Mouse (Mus musculus): ENCODE results near the gene Lrfn3. TPM values are rescaled to one million over a fixed set of nuclear protein-coding genes. Genes with fewer than 3 reads are reported as not detected.

Gene Lrfn3
- polyA plus RNA-seq, 1 experiment: not detected

DNA sequence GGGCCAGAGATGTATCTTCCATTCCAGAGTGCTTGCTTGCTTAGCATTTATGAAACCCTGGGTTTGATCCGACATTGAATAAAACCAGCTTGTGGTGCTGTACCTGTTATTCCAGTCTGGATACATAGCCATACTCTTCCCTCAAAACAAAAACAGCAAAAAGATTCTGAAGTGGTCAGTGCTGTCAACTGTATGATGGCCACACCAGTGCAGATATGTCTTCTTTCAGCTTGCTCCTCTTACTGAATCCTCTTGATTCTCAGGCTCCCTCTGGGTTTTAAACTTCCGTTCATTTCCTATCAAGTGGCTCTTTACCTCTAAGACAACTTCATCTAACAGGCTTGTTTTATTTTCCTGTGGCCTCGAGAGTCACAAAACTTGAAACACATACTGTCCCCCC is 38.8 kb downstream of the Lrfn3 start, which contains the start of gene Sdhaf1:
Sdhaf1 (minus strand) TSS at position 101 of the 400 bp plus-strand sequence.
- 77% methylated on average over 3 of the region's 3 CpGs for WGBS
- Histone ChIP-seq H3K4me3 (ENCODE audit: insufficient read depth, low read depth, low read length) (no peak within 1 kb of the TSS), H3K4me1 (ENCODE audit: control insufficient read depth, insufficient read depth, low read length) (peaks cover 8% of the 10 kb centered on the region), H3K27ac (ENCODE audit: insufficient read depth, low read depth, low read length) (no peak within 1 kb of the TSS)
- TF ChIP-seq POLR2A (IDR thresholded peaks at IDR 0.05; ENCODE audit: insufficient read depth, low read depth, low read length) (no peak), CTCF (IDR thresholded peaks at IDR 0.05; ENCODE audit: insufficient read depth, low read depth, low read length) (no peak)

DNA sequence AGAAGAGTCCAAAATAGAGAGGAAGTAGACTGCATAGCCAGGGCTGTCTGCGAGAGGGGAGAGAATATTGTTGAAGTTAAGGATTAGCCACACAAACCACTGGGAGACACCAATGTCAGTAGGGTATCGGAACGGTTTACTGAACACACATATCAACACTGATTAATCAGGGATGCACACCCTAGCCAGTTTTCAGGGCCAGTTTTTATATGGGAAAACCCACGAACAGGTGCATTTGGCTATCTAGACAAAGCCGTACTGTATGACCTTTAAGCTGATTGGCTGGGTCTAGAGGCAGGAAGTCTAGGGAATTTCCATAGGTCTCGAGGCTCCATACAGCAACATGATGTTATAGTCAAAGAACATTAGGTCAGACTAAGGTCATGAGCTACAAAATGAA is 39.7 kb downstream of the Lrfn3 start:
- H3K4me3 ChIP-seq (ENCODE audit: insufficient read depth, low read depth, low read length): peak overlapping the region; percentile 39; the same call in 1 of the 2 replicates
- H3K27ac ChIP-seq (ENCODE audit: insufficient read depth, low read depth, low read length): no peak overlapping the region
- no peak for TF ChIP-seq CTCF (IDR thresholded peaks at IDR 0.05; ENCODE audit: insufficient read depth, low read depth, low read length)
- no peak for TF ChIP-seq POLR2A (IDR thresholded peaks at IDR 0.05; ENCODE audit: insufficient read depth, low read depth, low read length)
- H3K4me1 ChIP-seq (ENCODE audit: control insufficient read depth, insufficient read depth, low read length): peaks cover 8% of the 10 kb centered on the region
- WGBS: 34% methylated on average over 6 of the region's 6 CpGs

DNA sequence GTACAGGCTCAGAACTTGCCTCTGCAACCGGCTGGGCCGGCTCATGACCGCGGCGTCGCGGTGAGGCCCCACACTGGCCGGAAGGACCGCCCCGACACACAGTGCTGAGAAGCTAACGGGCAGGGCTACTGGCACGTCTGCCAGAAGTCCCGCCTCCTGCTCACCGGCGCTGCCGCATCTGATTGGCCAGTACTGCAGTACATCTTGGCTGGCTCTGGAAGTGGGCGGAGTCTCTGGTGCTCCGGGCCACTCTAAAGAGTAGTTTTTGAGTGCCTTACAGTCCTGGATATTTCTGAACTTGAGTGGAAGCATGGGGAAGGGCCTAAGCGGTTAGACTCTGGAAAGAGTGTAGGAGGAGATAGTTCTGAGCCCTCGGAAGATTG is 40.3 kb downstream of the Lrfn3 start:
- peak; percentile 92 for TF ChIP-seq POLR2A (IDR thresholded peaks at IDR 0.05; ENCODE audit: insufficient read depth, low read depth, low read length)
- TF ChIP-seq CTCF (IDR thresholded peaks at IDR 0.05; ENCODE audit: insufficient read depth, low read depth, low read length): no peak
- Histone ChIP-seq H3K4me1 (ENCODE audit: control insufficient read depth, insufficient read depth, low read length) (peaks cover 7% of the 10 kb centered on the region), H3K4me3 (ENCODE audit: insufficient read depth, low read depth, low read length) (peak overlapping the region; percentile 94), H3K27ac (ENCODE audit: insufficient read depth, low read depth, low read length) (peak overlapping the region; percentile 77)
- 0% methylated on average over 20 of the region's 20 CpGs for WGBS

DNA sequence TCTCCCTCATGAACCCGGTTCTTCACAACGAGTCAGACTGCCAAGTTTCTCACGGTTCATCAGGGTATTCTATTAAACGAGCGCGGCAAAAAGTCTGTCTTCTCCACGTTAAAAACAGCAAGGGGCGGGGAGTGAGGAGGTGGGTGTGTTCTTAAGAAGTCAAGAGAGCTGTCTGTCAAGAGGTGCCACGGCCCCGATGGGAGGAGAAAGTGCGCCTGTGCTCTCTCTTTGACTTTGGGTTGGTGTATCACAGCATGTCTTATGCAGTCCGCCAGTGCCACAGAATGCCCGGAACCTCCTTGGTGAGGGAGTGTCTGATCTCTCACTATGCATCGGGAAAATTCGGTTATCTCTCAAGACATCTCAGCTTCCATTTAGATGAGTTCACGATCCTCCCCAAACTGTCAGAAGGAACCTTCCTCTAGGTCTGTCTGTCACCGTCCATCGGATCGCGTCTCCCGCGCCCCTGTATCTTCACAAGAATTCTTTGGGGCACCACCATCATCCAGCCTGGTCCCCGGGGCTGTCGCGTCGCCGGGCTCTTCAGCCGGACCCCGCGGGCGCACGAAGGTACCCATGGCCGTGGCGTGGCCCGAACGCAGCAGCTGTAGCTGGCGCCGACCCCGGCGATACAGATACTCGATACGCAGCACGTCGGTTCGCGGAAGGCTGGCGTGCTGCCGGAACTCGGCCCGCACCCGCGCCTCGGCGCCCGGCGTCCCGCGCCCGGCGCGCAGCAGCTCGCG is 40.9 kb downstream of the Lrfn3 start, which contains the start of gene E130208F15Rik:
E130208F15Rik (plus strand) TSS at position 202 of the 746 bp plus-strand sequence.
- TF ChIP-seq CTCF (IDR thresholded peaks at IDR 0.05; ENCODE audit: insufficient read depth, low read depth, low read length) (no peak), POLR2A (IDR thresholded peaks at IDR 0.05; ENCODE audit: insufficient read depth, low read depth, low read length) (no peak)
- Histone ChIP-seq H3K4me1 (ENCODE audit: control insufficient read depth, insufficient read depth, low read length) (peaks cover 4% of the 10 kb centered on the region; the same call in 1 of the 2 replicates), H3K4me3 (ENCODE audit: insufficient read depth, low read depth, low read length) (peak within 1 kb of the TSS; percentile 94), H3K27ac (ENCODE audit: insufficient read depth, low read depth, low read length) (peak within 1 kb of the TSS; percentile 77)
- WGBS: under 1% methylated on average over 63 of the region's 63 CpGs

DNA sequence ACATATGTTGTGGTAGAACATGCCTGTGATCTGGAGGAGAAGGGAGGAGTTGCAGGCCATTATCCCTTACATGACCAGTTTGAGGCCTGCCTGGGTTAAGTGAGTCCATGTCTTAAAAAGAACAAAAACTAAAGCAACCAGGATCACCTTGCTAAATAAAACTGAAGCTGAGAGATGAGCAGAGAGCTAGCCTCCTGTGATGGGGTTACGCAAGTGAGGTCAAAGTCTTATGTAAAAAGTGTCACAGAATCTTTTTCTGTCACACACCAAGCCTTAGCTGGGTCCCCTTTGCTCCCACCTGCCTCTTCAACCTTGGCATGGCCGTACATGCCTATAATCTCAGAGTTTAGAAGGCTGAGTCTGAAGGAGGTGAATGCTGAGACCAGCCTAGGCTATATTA is 41.6 kb downstream of the Lrfn3 start:
- WGBS: 82% methylated on average over 2 of the region's 2 CpGs
- no peak overlapping the region for H3K27ac ChIP-seq (ENCODE audit: insufficient read depth, low read depth, low read length)
- H3K4me1 ChIP-seq (ENCODE audit: control insufficient read depth, insufficient read depth, low read length): peaks cover 4% of the 10 kb centered on the region; the same call in 1 of the 2 replicates
- no peak overlapping the region for H3K4me3 ChIP-seq (ENCODE audit: insufficient read depth, low read depth, low read length)
- TF ChIP-seq POLR2A (IDR thresholded peaks at IDR 0.05; ENCODE audit: insufficient read depth, low read depth, low read length) (no peak), CTCF (IDR thresholded peaks at IDR 0.05; ENCODE audit: insufficient read depth, low read depth, low read length) (no peak)

DNA sequence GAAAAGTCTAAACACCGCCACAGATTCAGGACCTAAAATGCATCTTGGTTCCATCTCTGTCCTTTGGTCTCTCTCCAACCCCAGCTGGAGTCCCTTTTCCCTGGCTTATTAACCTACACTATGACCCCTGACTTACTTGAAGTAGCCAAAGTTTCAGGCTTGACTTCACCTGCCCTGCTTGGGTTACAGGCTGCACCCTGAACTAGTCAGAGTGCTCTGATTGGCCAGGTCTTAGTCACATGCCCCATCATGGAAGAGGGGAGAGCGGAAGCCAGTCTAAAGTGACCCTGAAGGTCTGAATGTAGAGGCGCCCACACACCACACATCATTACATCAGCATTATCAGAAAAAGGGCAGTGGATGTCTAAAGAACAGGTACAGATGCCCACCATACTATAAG is 44.4 kb downstream of the Lrfn3 start:
- Histone ChIP-seq H3K4me1 (ENCODE audit: control insufficient read depth, insufficient read depth, low read length) (peaks cover 4% of the 10 kb centered on the region; the same call in 1 of the 2 replicates), H3K4me3 (ENCODE audit: insufficient read depth, low read depth, low read length) (no peak overlapping the region), H3K27ac (ENCODE audit: insufficient read depth, low read depth, low read length) (no peak overlapping the region)
- TF ChIP-seq CTCF (IDR thresholded peaks at IDR 0.05; ENCODE audit: insufficient read depth, low read depth, low read length) (no peak), POLR2A (IDR thresholded peaks at IDR 0.05; ENCODE audit: insufficient read depth, low read depth, low read length) (no peak)
- WGBS: 95% methylated on average over 3 of the region's 3 CpGs

DNA sequence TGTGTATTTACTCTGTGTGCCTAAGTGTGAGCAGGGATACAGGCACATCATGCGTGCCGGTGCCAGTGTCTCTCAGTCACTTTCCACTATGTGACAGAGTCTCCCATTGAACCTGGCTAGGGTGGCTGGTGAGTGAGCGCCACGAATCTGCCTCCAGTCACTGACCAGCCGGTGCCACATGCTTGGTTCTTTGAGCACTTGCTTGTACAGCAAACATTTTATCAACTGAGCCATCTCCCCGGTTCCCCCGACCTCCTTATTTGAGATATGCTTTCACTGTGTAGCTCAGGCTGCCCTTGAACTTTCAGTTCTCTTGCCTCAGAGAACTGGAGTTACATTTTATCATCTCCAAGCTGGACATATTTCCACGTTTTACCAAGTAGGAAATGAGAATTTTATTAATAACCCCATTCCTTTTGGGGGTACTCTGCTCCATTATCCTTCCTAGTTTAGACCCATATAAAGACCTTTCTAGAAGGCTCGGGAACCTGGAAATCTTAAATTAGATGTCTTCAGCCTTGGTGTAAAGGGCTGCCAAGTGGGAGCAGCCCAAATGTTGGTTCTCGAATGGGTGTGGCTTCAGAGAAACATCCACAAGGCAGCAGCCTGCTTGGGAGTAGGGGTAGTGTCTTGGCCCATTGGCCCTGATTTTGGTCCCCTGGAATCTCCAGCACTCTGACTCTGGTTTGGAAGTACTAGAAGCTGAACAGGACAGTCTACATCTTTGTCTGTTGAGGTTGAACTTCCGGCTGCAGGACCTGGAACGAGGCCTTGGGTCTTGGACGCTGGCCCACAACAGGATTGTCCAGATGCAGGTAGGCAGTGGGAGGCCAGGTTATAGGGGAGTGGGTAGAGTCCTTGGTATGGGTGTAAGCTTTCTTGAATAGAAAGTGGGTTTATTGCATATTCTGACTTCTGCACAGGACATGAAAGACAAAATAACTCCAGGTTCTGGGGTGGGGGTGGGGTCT is 46.7 kb downstream of the Lrfn3 start:
- H3K27ac ChIP-seq (ENCODE audit: insufficient read depth, low read depth, low read length): no peak overlapping the region
- no peaks in the 10 kb centered on the region for H3K4me1 ChIP-seq (ENCODE audit: control insufficient read depth, insufficient read depth, low read length)
- 78% methylated on average over 13 of the region's 13 CpGs for WGBS
- TF ChIP-seq POLR2A (IDR thresholded peaks at IDR 0.05; ENCODE audit: insufficient read depth, low read depth, low read length) (no peak), CTCF (IDR thresholded peaks at IDR 0.05; ENCODE audit: insufficient read depth, low read depth, low read length) (no peak)
- H3K4me3 ChIP-seq (ENCODE audit: insufficient read depth, low read depth, low read length): no peak overlapping the region

DNA sequence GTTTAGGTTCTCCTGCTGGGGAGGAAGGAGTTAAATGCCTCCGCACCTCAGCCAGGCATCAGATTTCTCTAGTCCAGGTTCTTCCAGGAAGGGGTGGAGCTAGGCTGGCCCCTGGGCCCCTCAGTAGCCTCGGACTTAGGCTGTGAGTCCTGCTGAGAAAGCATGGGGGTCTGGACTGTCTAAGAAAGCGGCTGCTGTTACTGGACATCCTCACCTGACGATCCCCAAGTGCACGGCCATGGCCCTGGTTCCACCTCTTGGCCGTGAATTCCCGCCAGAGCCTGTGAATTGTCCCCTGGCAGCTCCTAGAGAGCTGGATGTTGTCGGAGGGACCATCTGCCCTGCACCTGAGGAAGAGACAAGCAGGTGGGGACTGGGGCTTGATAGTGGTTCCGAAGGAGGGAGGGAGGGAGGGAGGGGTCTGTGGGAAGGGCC is 47.8 kb downstream of the Lrfn3 start, which contains the start of gene Syne4:
Syne4 (plus strand) TSS at position 87 of the 435 bp plus-strand sequence.
- no peak within 1 kb of the TSS for H3K4me3 ChIP-seq (ENCODE audit: insufficient read depth, low read depth, low read length)
- 32% methylated on average over 9 of the region's 9 CpGs for WGBS
- no peak within 1 kb of the TSS for H3K27ac ChIP-seq (ENCODE audit: insufficient read depth, low read depth, low read length)
- no peak for TF ChIP-seq POLR2A (IDR thresholded peaks at IDR 0.05; ENCODE audit: insufficient read depth, low read depth, low read length)
- peaks cover 4% of the 10 kb centered on the region for H3K4me1 ChIP-seq (ENCODE audit: control insufficient read depth, insufficient read depth, low read length)
